Mouse (Mus musculus) liver, adult 2 months (tissue): Measurements from ENCODE around the gene Cldn17.

Experiments used
- CTCF ChIP-seq: fragments of 200-500 bp; IDR thresholded peaks from 2 replicates; pipeline ENCODE4 v1.5.1; 2011; ENCODE audit warnings: low read depth, low read length, control low read depth
- POLR2A ChIP-seq: fragments of 200-500 bp; IDR thresholded peaks from 2 replicates; pipeline ENCODE4 v1.6.1; 2011; ENCODE audit warnings: low read length, control low read depth; ENCODE audit not compliant: insufficient read depth; ENCODE audit errors: extremely low read depth

DNA sequence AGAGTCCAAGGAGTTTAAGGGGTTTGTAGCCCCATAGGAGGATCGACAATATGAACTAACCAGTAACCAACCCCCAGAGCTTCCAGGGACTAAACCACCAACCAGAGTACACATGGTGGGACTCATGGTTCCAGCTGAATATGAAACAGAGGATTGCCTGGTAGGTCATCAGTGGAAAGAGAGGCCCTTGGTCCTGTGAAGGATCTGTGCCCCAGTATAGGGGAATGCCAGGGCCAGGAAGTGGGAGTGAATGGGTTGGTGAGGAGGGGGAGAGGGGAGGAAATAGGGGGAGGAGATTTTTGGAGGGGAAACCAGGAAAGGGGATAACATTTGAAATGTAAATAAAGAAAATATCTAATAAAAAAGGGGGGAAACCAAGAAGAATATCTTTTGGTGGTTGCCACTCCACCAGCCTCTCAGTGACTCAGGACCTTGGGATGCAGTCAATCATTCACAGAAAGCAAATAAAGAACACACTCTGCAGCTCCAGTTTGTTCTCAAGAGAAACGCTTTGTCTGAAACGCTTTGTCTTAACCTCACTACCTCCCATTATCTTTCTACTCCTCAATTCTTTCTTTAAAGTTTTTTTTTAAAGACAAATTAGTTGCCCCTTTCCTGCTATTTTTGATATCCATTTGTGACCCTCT, 33.2 kb upstream of the Cldn17 start:
- no peak for TF ChIP-seq CTCF
- no peak for TF ChIP-seq POLR2A
